Mouse (Mus musculus) liver, adult (tissue): ENCODE results near the gene Stat4.

Experiments used
- GATA4 ChIP-seq: IDR thresholded peaks from 2 replicates; pipeline ENCODE4 v1.6.1; 2014; ENCODE audit warnings: mild to moderate bottlenecking, low read length; ENCODE audit not compliant: insufficient replicate concordance

Stat4 gene

DNA sequence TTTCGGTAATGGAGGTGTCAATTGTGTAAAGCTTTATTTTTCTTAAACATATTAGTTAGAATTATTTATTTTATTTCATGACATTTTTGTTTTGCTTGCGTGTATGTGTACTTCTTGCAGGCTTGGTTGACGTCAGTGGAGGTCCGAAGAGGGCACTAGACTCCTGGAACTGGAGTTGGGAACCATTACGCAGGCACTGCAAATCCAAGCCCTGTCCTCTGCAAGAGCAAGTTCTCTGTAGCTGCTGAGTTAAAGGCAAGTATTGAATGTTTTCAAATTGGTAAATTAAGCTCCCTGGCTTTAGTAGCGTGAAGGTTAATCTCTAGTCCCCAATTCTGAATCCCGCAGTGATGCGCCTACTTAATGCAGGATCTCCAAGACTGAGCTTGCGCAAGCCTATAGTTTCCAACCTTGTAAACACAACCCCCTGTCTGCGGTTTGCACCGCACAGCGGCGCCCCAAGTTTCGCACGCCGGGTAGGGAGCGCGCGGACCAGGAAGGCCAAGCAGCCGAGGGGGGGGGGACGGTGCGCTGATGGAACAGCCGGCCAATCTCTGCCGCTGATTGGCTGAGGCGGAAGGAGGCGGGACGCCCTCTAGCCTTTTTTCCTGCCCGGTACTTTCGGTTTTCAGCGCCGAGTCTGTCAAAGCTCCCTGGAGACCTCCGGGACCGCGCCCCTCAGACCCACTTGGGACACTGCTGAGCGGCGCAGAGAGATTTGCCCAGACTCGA is 132.1 kb downstream of the Stat4 start, which contains the start of gene Stat1:
Stat1 (plus strand) TSS at position 581 of the 732 bp plus-strand sequence.
- TF ChIP-seq GATA4 = peak; percentile 51; the same call in 1 of the 2 replicates

DNA sequence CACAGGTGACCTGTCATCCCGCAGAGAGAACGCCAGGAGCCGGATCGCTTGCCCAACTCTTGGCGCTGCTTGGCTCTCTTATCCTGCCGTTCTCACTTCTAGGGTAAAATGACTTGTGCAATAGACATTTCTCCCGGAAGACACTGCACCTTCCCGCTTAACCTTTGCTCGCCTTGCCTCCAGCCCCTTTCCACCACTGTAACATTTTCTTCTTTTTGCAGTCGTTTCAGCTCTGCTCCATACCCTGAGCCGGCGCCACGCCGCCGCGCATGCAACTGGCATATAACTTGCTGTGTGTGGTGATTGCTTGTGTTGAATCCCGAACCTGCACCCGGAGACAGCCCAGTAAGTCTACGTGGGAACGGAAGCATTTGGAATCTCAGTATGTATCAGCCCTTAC is 132.7 kb downstream of the Stat4 start:
- TF ChIP-seq GATA4 = no peak

DNA sequence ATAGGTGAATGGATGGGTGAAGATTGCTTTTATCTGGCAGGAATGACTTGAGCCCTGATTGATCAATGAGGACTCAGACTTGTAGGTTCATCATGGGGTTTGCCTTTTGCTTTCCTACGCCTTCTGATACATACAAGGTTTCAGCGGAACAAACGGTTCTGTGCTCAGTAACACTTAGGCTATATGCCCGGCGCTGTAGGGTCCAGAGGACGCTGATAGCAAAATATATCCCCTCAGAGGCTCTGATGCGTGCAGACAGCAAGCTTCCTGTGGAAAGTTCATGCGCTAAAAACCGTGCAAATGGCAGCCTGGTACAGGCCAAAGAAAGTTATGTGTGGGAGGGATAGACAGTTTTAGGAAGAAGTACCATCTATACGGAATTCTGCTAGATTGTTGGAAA is 133.2 kb downstream of the Stat4 start:
- TF ChIP-seq GATA4 = no peak

DNA sequence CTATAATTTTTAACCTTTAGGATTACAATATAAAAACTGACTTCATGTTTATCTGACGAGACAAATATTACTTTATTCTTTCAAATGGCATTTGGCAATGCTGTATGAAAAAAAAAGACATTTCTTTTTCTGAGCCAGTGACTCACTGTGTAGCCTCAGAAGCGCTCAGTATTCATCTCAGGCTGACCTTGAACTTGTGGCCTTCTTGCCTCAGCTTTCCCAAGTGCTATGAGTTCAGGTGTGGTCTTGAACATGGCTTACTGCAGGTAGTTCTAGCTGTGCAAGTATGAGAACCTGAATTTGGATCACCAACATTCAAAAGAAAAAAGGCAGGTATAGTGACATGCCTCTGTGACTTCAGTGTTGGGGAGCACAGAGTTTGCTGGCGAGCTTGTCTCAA is 134.1 kb downstream of the Stat4 start:
- TF ChIP-seq GATA4 = no peak

GRCm38 (mm10) chr1:52124818-52125217 is 137.9 kb downstream of the Stat4 start:
- TF ChIP-seq GATA4 = no peak

DNA sequence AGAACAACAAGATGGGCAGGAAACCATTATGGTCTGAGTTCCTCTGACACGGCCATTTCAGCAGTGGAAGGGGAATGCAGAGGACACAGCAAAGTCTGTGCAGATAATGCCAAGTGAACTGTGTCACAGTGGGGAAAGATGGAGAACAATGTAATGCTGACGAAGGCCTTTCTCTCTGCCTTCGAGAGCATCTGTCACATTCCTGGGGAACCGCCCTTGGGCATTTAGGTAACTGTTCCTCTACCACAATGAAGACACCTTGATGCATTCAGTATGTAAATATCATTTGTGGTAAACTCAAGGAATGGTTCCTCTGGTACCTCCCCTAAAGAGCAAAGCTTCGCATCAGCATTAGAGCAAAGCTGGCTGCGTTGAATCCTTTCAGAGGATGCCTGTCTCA is 140.4 kb downstream of the Stat4 start:
- TF ChIP-seq GATA4 = no peak

DNA sequence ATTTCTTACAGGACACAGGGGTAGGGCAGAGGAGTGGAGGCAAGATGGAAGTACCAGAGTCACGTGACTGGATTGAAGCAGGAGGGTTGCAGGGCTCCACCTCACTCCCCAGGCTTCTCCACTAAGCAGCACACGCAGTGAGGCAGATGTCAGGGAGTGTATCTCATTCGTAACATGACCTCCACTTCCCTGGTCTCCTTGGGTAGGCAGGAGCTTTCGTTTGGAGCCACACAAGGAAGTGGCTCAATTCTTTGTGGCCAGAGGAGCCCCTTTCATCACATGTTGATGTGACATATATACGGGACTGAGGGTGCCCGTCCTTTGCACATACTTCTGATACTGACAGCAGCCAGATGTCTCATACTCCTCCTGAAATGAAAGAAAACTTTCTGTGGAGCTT is 142.8 kb downstream of the Stat4 start:
- no peak for TF ChIP-seq GATA4

GRCm38 (mm10) chr1:52131787-52132377 is 144.9 kb downstream of the Stat4 start:
- no peak for TF ChIP-seq GATA4

DNA sequence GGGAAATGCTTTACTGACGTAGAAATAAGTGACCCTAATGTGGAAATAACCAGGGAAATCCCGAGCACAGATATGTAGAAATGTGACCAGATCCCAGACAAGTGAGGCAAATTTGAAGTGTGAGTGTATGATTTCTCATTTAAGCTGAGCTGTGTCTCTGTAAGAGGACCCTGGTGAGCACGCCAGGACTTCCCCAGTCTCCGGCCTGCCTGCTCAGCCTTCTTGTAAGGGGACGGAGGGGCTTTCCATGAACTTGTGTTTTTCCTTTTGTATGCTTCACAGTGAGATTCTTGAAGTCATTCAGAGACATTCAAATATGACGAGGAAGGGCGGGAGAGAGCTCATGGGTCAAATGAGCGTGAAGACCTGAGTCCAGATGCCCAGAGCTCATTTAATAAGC is 146.3 kb downstream of the Stat4 start:
- no peak for TF ChIP-seq GATA4

DNA sequence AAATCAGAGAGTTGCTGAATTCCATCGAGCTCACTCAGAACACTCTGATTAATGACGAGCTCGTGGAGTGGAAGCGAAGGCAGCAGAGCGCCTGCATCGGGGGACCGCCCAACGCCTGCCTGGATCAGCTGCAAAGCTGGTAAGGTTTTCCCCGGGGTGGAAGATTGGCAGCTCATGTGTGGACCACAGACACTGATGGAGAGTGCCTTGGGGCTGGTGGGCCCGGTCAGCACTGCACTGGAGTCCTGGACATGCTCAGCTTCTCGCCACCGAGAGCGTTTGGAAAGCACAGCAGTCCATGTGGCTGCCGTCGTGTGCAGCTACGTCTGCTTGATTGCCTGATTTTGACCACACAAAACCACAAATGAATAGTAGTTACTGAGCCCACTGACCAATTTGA is 150.3 kb downstream of the Stat4 start:
- TF ChIP-seq GATA4 = no peak

- TF ChIP-seq GATA4 = no peak
Measured at GRCm38 (mm10) chr1:52140534-52140933, 153.6 kb downstream of the Stat4 start.

DNA sequence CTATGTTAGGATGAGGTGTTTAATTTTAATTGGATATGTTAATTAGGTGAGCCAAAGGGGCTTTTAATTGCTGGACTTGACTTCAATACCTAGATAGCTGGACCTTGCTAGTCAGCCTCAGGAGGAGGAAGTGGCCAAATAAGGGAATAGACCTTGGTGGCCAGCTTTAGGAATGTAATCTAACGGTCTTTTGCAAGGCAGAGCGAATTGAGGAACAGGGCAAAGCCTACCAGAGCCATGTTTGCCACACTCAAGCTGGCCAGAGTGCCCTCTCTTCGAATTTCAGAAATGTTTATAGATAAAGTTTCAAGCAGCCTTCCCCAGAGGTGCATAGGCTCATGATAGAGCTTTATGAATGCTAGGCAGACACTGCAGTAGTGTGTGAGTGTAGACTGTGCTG is 154.5 kb downstream of the Stat4 start:
- no peak for TF ChIP-seq GATA4

DNA sequence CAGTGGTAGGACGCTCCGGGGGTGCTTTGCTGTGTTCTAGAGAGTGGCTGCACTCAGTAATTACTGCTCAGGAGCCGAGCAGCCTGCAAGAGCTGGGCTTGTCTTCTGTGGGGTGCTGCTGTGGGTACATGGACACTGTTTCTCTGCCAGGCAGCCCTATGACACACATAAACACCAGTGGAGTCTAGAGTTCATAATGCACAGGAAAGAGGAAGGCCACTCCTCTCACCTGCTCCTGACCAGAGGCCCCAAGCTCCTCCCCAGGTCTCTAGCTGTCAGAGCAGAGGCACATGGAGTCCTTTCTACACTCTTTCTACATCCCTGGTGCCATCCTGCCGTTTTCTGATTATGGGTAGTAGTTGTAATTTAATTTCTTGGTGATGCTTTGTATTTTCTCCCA is 155.2 kb downstream of the Stat4 start:
- TF ChIP-seq GATA4 = no peak

DNA sequence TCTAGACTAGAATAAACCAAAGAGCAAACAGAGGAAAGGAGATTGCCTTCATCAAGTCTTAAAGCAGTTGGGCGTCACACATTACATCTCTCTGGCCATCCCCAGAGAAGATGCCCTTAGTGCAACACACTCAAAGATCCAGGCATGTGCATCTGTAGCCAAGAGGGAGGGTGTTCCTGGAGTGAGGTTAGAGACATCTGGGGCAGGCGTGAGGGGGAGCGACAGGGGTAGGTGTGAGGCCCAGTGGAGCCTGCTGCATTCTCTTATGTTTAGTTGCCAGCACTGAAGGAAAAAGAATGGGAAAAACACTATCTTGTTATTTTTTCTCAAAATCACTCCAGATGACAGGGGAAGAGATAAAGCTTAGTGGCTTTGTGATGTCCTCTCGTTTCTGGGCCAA is 156.2 kb downstream of the Stat4 start:
- TF ChIP-seq GATA4 = no peak

GRCm38 (mm10) chr1:52143596-52144156 is 156.7 kb downstream of the Stat4 start:
- TF ChIP-seq GATA4 = no peak

- no peak for TF ChIP-seq GATA4
Measured at GRCm38 (mm10) chr1:52144907-52145306, 158.0 kb downstream of the Stat4 start.
